ENCODE assay signal across 18 mouse cellular contexts in genomic region chr4:12457978-12458597, GRCm38 (mm10).
DNase-seq lines count a peak whose midpoint lies in the region; ATAC-seq and TF ChIP-seq lines count a peak whose summit lies in the region.
"Had no signal": no experiment of that assay in that cellular context is flagged by ENCODE, and none has a peak within 500 bp of the region (broad histone marks: within the 10 kb centered on the region; RNA-seq: fewer than 3 reads in every experiment).

No protein-coding gene starts in this region.

- ATAC-seq in hindbrain, postnatal 0 days, result 0 out of 2 replicates have a peak, but pooled peaks have one; percentile 38
- ATAC-seq in hindbrain, embryonic 13.5 days (ENCODE audit: low FRiP score), result no peak
- ATAC-seq in midbrain, embryonic 14.5 days (ENCODE audit: low FRiP score, low TSS enrichment), result no peak
- ATAC-seq in midbrain, embryonic 13.5 days, result no peak
- no peak for ATAC-seq in monocyte, adult 5-6 weeks (replicated peaks; ENCODE audit: insufficient number of reproducible peaks, low FRiP score, low TSS enrichment, poor library complexity, severe bottlenecking)
- ATAC-seq: Patski had no signal

- TF ChIP-seq CTCF in hindbrain, postnatal 0 days (IDR thresholded peaks at IDR 0.05; ENCODE audit: low read depth), result peak; percentile 52

- no peaks in the 10 kb centered on the region for H3K4me1 ChIP-seq in hindbrain, postnatal 0 days (ENCODE audit: insufficient read depth, low read length)
- H3K4me1 ChIP-seq in hindbrain, embryonic 13.5 days (replicated peaks), result 0 out of 2 replicates have a peak, but pooled peaks cover 3% of the 10 kb centered on the region
- no peaks in the 10 kb centered on the region for H3K4me1 ChIP-seq in midbrain, embryonic 14.5 days (ENCODE audit: control insufficient read depth, insufficient read depth, low read length)
- peaks cover 7% of the 10 kb centered on the region; the same call in 1 of the 2 replicates for H3K4me1 ChIP-seq in midbrain, embryonic 13.5 days (replicated peaks)
- H3K4me1 ChIP-seq: liver, embryonic 15.5 days; neural tube, embryonic 12.5 days had no signal

- H3K9me3 ChIP-seq in hindbrain, postnatal 0 days (ENCODE audit: low read length), result no peaks in the 10 kb centered on the region
- H3K9me3 ChIP-seq in hindbrain, embryonic 13.5 days, result no peaks in the 10 kb centered on the region
- no peaks in the 10 kb centered on the region for H3K9me3 ChIP-seq in midbrain, embryonic 14.5 days (ENCODE audit: control insufficient read depth, low read length)
- no peaks in the 10 kb centered on the region for H3K9me3 ChIP-seq in midbrain, embryonic 13.5 days
- H3K9me3 ChIP-seq: heart, embryonic 13.5 days; limb, embryonic 12.5 days; liver, embryonic 15.5 days; midbrain, embryonic 12.5 days; neural tube, embryonic 12.5 days had no signal

- H3K36me3 ChIP-seq in hindbrain, postnatal 0 days (ENCODE audit: insufficient read depth, low read length), result no peaks in the 10 kb centered on the region
- no peaks in the 10 kb centered on the region for H3K36me3 ChIP-seq in hindbrain, embryonic 13.5 days
- H3K36me3 ChIP-seq in midbrain, embryonic 14.5 days (ENCODE audit: control insufficient read depth, insufficient read depth, low read length), result no peaks in the 10 kb centered on the region
- H3K36me3 ChIP-seq in midbrain, embryonic 13.5 days, result no peaks in the 10 kb centered on the region
- H3K36me3 ChIP-seq: heart, embryonic 13.5 days; limb, embryonic 12.5 days; liver, embryonic 15.5 days; midbrain, embryonic 12.5 days; neural tube, embryonic 12.5 days had no signal

- 77% methylated on average over 8 of the region's 8 CpGs for WGBS in hindbrain, postnatal 0 days
- WGBS in hindbrain, embryonic 13.5 days, result 83% methylated on average over 8 of the region's 8 CpGs
- 83% methylated on average over 8 of the region's 8 CpGs for WGBS in midbrain, embryonic 14.5 days
- 81% methylated on average over 8 of the region's 8 CpGs for WGBS in midbrain, embryonic 13.5 days

- H3K27ac ChIP-seq in hindbrain, postnatal 0 days, result no peak overlapping the region
- H3K27ac ChIP-seq in hindbrain, embryonic 13.5 days, result no peak overlapping the region; the same call in 1 of the 2 replicates
- no peak overlapping the region for H3K27ac ChIP-seq in midbrain, embryonic 14.5 days (replicated peaks; ENCODE audit: low read depth, low read length)
- H3K27ac ChIP-seq in midbrain, embryonic 13.5 days, result no peak overlapping the region
- H3K27ac ChIP-seq: heart, embryonic 13.5 days; limb, embryonic 12.5 days; liver, embryonic 15.5 days; midbrain, embryonic 12.5 days; neural tube, embryonic 12.5 days had no signal

- H3K4me2 ChIP-seq in hindbrain, postnatal 0 days (ENCODE audit: low read depth, low read length), result no peak overlapping the region
- no peak overlapping the region for H3K4me2 ChIP-seq in hindbrain, embryonic 13.5 days
- no peak overlapping the region for H3K4me2 ChIP-seq in midbrain, embryonic 14.5 days (ENCODE audit: low read length)
- no peak overlapping the region for H3K4me2 ChIP-seq in midbrain, embryonic 13.5 days (replicated peaks)
- H3K4me2 ChIP-seq: heart, embryonic 13.5 days; limb, embryonic 12.5 days; liver, embryonic 15.5 days; midbrain, embryonic 12.5 days; neural tube, embryonic 12.5 days had no signal

- H3K27me3 ChIP-seq in hindbrain, postnatal 0 days (ENCODE audit: insufficient read depth, low read length), result no peaks in the 10 kb centered on the region
- H3K27me3 ChIP-seq in hindbrain, embryonic 13.5 days, result no peaks in the 10 kb centered on the region
- H3K27me3 ChIP-seq in midbrain, embryonic 14.5 days (ENCODE audit: control insufficient read depth, insufficient read depth, low read length), result no peaks in the 10 kb centered on the region
- H3K27me3 ChIP-seq in midbrain, embryonic 13.5 days, result no peaks in the 10 kb centered on the region
- H3K27me3 ChIP-seq: heart, embryonic 13.5 days; limb, embryonic 12.5 days; liver, embryonic 15.5 days; midbrain, embryonic 12.5 days; neural tube, embryonic 12.5 days; Patski had no signal

- H3K9ac ChIP-seq in hindbrain, postnatal 0 days (replicated peaks; ENCODE audit: low read length), result no peak overlapping the region
- H3K9ac ChIP-seq in hindbrain, embryonic 13.5 days, result no peak overlapping the region
- no peak overlapping the region for H3K9ac ChIP-seq in midbrain, embryonic 14.5 days (replicated peaks; ENCODE audit: low read length)
- no peak overlapping the region for H3K9ac ChIP-seq in midbrain, embryonic 13.5 days (replicated peaks)
- H3K9ac ChIP-seq: heart, embryonic 13.5 days; limb, embryonic 12.5 days; liver, embryonic 15.5 days; midbrain, embryonic 12.5 days; neural tube, embryonic 12.5 days had no signal

- H3K4me3 ChIP-seq in hindbrain, postnatal 0 days (ENCODE audit: low read length), result no peak overlapping the region
- H3K4me3 ChIP-seq in hindbrain, embryonic 13.5 days, result no peak overlapping the region
- H3K4me3 ChIP-seq in midbrain, embryonic 14.5 days (replicated peaks; ENCODE audit: low read depth, low read length), result no peak overlapping the region
- H3K4me3 ChIP-seq in midbrain, embryonic 13.5 days (replicated peaks), result no peak overlapping the region
- H3K4me3 ChIP-seq: heart, embryonic 13.5 days; limb, embryonic 12.5 days; liver, embryonic 15.5 days; midbrain, embryonic 12.5 days; neural tube, embryonic 12.5 days had no signal

- peak; percentile 20 to 44 for DNase-seq in cerebellum, postnatal 14 days
- DNase-seq in cerebellum, adult 9-11 months, result no peak
- DNase-seq in hindbrain, postnatal 0 days (ENCODE audit: low spot score), result peak; percentile 55
- peak; percentile 54 for DNase-seq in midbrain, embryonic 14.5 days
- peak; percentile 7 for DNase-seq in embryo, embryonic 9.5 days (ENCODE audit: extremely low spot score)
- DNase-seq: adrenal gland, postnatal 36 days; gastrocnemius, postnatal 14 days; kidney, adult 18-20 months; spleen, adult 18-20 months had no signal
